Mouse (Mus musculus) embryonic facial prominence, embryonic 11.5 days (tissue): ENCODE results near the gene Hjurp. TPM values are rescaled to one million over a fixed set of nuclear protein-coding genes. Genes with fewer than 3 reads are reported as not detected.

ENCODE experiments used
- ATAC-seq: fragments of 200-750 bp; cut with Nextera tagmentation; replicated peaks from 2 replicates; pipeline ENCODE4 v1.8.0; 2017; ENCODE audit warnings: low read depth; ENCODE audit not compliant: insufficient number of reproducible peaks, low FRiP score, low TSS enrichment
- DNase-seq: peaks from one replicate; pipeline ENCODE4 v3.0.0-alpha.2; 2015; ENCODE audit warnings: low spot score
- H3K27ac ChIP-seq: fragments of 300-500 bp; sonication (generic); replicated peaks from 2 replicates; pipeline ENCODE4 v1.5.1; 2014; ENCODE audit warnings: mild to moderate bottlenecking, low read depth, low read length, control low read depth
- H3K27me3 ChIP-seq: fragments of 300-500 bp; sonication (generic); 2 replicates; pipeline ENCODE4 v1.6.1; 2014; ENCODE audit warnings: mild to moderate bottlenecking, low read length, moderate library complexity, mixed read lengths; ENCODE audit not compliant: control insufficient read depth, insufficient read depth
- H3K36me3 ChIP-seq: fragments of 300-500 bp; sonication (generic); replicated peaks from 2 replicates; pipeline ENCODE4 v1.6.1; 2014; ENCODE audit warnings: low read depth, mild to moderate bottlenecking, low read length, moderate library complexity, mixed read lengths; ENCODE audit not compliant: control insufficient read depth, insufficient read depth
- H3K4me1 ChIP-seq: fragments of 300-500 bp; sonication (generic); 2 replicates; pipeline ENCODE4 v1.6.1; 2014; ENCODE audit warnings: low read length, mixed read lengths; ENCODE audit not compliant: control insufficient read depth, insufficient read depth
- H3K4me2 ChIP-seq: fragments of 300-500 bp; sonication (generic); 2 replicates; pipeline ENCODE4 v1.6.1; 2014; ENCODE audit warnings: low read depth, mild to moderate bottlenecking, control low read depth, low read length, moderate library complexity
- H3K4me3 ChIP-seq: fragments of 300-500 bp; sonication (generic); 2 replicates; pipeline ENCODE4 v1.5.1; 2014; ENCODE audit warnings: low read depth, low read length, control low read depth
- H3K9ac ChIP-seq: fragments of 300-500 bp; sonication (generic); replicated peaks from 2 replicates; pipeline ENCODE4 v1.6.1; 2014; ENCODE audit warnings: mild to moderate bottlenecking, control low read depth, low read length
- H3K9me3 ChIP-seq: fragments of 300-500 bp; sonication (generic); replicated peaks from 2 replicates; pipeline ENCODE4 v1.6.1; 2016; ENCODE audit warnings: mild to moderate bottlenecking, low read length, inconsistent platforms, mixed read lengths; ENCODE audit not compliant: control insufficient read depth
- WGBS: fragments of 180-500 bp; shearing (Covaris S2); extraction: QIAGEN DNeasy Blood & Tissue Kit; methylation state at CpG from one replicate; pipeline ENCODE4 v1.1.7; 2014; 5-methylcytosine and 5-hydroxymethylcytosine counted together
- polyA plus RNA-seq: library from polyadenylated mRNA; unstranded; fragments of >200 nt; fragmentation: Nextera tagmentation; extraction: Ambion mirVana; gene quantifications from 2 replicates; pipeline ENCODE4 v1.2.1, GENCODE M21; 2014

Hjurp gene
- polyA plus RNA-seq, 1 experiment from 2014 or later, result 139 TPM

GRCm38 (mm10) chr1:88301121-88302014 lies 23.9 kb upstream of the Hjurp start:
- Histone ChIP-seq H3K27me3 (no peaks in the 10 kb centered on the region), H3K4me3 (no peak overlapping the region), H3K4me2 (no peak overlapping the region), H3K9ac (no peak overlapping the region), H3K4me1 (no peaks in the 10 kb centered on the region), H3K9me3 (peaks cover 68% of the 10 kb centered on the region), H3K36me3 (no peaks in the 10 kb centered on the region), H3K27ac (no peak overlapping the region)
- peak; percentile 14; the same call in 1 of the 2 replicates for ATAC-seq
- DNase-seq, result peak; percentile 39
- WGBS, result 70% methylated on average over 9 of the region's 9 CpGs

- H3K9me3 ChIP-seq, result peaks cover 69% of the 10 kb centered on the region
- H3K27me3 ChIP-seq, result no peaks in the 10 kb centered on the region
- no peak overlapping the region for H3K9ac ChIP-seq
- H3K27ac ChIP-seq, result no peak overlapping the region
- no peak overlapping the region for H3K4me3 ChIP-seq
- no peaks in the 10 kb centered on the region for H3K4me1 ChIP-seq
- H3K36me3 ChIP-seq, result no peaks in the 10 kb centered on the region
- ATAC-seq (0 out of 2 replicates have a peak, but pooled peaks have one; percentile 10), DNase-seq (no peak)
- H3K4me2 ChIP-seq, result no peak overlapping the region
- WGBS, result 40% methylated on average over 5 of the region's 5 CpGs
Measured at GRCm38 (mm10) chr1:88300301-88301050, 23.0 kb upstream of the Hjurp start.

- Histone ChIP-seq H3K27ac (no peak overlapping the region), H3K9ac (no peak overlapping the region), H3K4me2 (no peak overlapping the region), H3K36me3 (no peaks in the 10 kb centered on the region), H3K27me3 (no peaks in the 10 kb centered on the region), H3K4me3 (no peak overlapping the region), H3K9me3 (peaks cover 65% of the 10 kb centered on the region), H3K4me1 (no peaks in the 10 kb centered on the region)
- 84% methylated on average over 2 of the region's 2 CpGs for WGBS
- ATAC-seq, result no peak
- no peak for DNase-seq
Measured at GRCm38 (mm10) chr1:88299529-88299945, 22.1 kb upstream of the Hjurp start.

GRCm38 (mm10) chr1:88298686-88299528 lies 21.5 kb upstream of the Hjurp start:
- Histone ChIP-seq H3K4me3 (no peak overlapping the region), H3K9me3 (peaks cover 63% of the 10 kb centered on the region), H3K4me1 (no peaks in the 10 kb centered on the region), H3K4me2 (no peak overlapping the region), H3K9ac (no peak overlapping the region), H3K36me3 (no peaks in the 10 kb centered on the region), H3K27ac (no peak overlapping the region), H3K27me3 (no peaks in the 10 kb centered on the region)
- no peak for ATAC-seq
- 62% methylated on average over 4 of the region's 4 CpGs for WGBS
- no peak for DNase-seq

GRCm38 (mm10) chr1:88297480-88298258 lies 20.2 kb upstream of the Hjurp start:
- DNase-seq, result no peak
- whole genome bisulfite sequencing, result 68% methylated on average over 7 of the region's 7 CpGs

GRCm38 (mm10) chr1:88296171-88296920 lies 18.9 kb upstream of the Hjurp start:
- ATAC-seq (no peak; the same call in 1 of the 2 replicates), DNase-seq (no peak)
- H3K9me3 ChIP-seq, result peaks cover 54% of the 10 kb centered on the region
- no peaks in the 10 kb centered on the region for H3K36me3 ChIP-seq
- no peak overlapping the region for H3K27ac ChIP-seq
- 76% methylated on average over 4 of the region's 4 CpGs for WGBS
- H3K9ac ChIP-seq, result no peak overlapping the region
- no peak overlapping the region for H3K4me2 ChIP-seq
- H3K4me1 ChIP-seq, result no peaks in the 10 kb centered on the region
- H3K27me3 ChIP-seq, result no peaks in the 10 kb centered on the region
- no peak overlapping the region for H3K4me3 ChIP-seq

More at GRCm38 (mm10) chr1:88297480-88298258, 20.2 kb upstream of the Hjurp start:
- H3K27me3 ChIP-seq, result no peaks in the 10 kb centered on the region
- H3K9me3 ChIP-seq, result peaks cover 57% of the 10 kb centered on the region
- no peaks in the 10 kb centered on the region for H3K36me3 ChIP-seq
- no peak overlapping the region for H3K4me2 ChIP-seq
- H3K4me3 ChIP-seq, result no peak overlapping the region
- H3K9ac ChIP-seq, result no peak overlapping the region
- no peaks in the 10 kb centered on the region for H3K4me1 ChIP-seq
- no peak for ATAC-seq
- no peak overlapping the region for H3K27ac ChIP-seq

- no peak overlapping the region for H3K9ac ChIP-seq
- H3K27me3 ChIP-seq, result no peaks in the 10 kb centered on the region
- no peak overlapping the region for H3K4me2 ChIP-seq
- H3K4me1 ChIP-seq, result no peaks in the 10 kb centered on the region
- peaks cover 45% of the 10 kb centered on the region for H3K9me3 ChIP-seq
- ATAC-seq (no peak), DNase-seq (no peak)
- WGBS, result 19% methylated on average over 1 of the region's 1 CpGs
- H3K36me3 ChIP-seq, result no peaks in the 10 kb centered on the region
- no peak overlapping the region for H3K4me3 ChIP-seq
- H3K27ac ChIP-seq, result no peak overlapping the region
Measured at GRCm38 (mm10) chr1:88294650-88295049, 17.2 kb upstream of the Hjurp start.
